Mouse (Mus musculus) testis, adult 2 months (tissue): ENCODE measurements around the gene Osbpl7.

Experiments
- CTCF ChIP-seq: fragments of 200-500 bp; IDR thresholded peaks from 2 replicates; pipeline ENCODE4 v1.5.1; 2012; ENCODE audit warnings: low read depth, mild to moderate bottlenecking, inconsistent platforms, low read length, moderate library complexity; ENCODE audit not compliant: control insufficient read depth, insufficient read depth, insufficient replicate concordance
- POLR2A ChIP-seq: fragments of 200-500 bp; IDR thresholded peaks from 2 replicates; pipeline ENCODE4 v1.6.1; 2012; ENCODE audit warnings: low read depth, mild to moderate bottlenecking, inconsistent platforms, low read length, moderate library complexity; ENCODE audit not compliant: control insufficient read depth

GRCm38 (mm10) chr11:97003170-97003569 lies 47.3 kb upstream of the Osbpl7 start:
- TF ChIP-seq POLR2A (no peak), CTCF (no peak)
